Mouse (Mus musculus): ENCODE measurements around the gene Zbtb22. TPM values are rescaled to one million over a fixed set of nuclear protein-coding genes. Genes with fewer than 3 reads are reported as not detected.
A peak's percentile ranks its signal among the peaks of the same experiment; 100 is the strongest.
"Not testable (repeated sequence)": the region's sequence is repeated elsewhere in the genome, so short reads cannot be mapped to it uniquely, and the experiment has no call there.

Gene Zbtb22
- polyA plus RNA-seq, 1 experiment from 2014 or later, result 14.9 TPM

DNA sequence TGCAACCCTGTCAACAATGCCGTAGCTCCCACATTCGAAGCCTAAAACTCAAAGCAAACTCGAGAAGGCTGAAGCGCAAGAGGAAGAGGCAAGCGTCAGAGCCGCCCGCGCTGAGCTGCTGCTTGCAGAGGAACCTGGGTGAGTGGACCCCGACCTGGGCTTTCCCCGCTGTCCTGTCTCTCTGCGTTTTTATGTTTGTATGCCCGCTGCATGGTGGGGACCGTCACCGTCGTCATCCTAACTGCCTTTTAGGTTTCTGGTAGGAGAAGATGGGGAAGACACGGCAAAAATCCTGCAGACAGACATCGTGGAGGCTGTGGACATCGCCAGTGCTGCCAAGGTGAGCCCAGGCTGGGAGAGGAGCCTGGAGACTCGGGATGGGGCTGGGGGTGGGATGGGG lies 25.7 kb downstream of the Zbtb22 start:
- no peak for DNase-seq (ENCODE audit: low spot score)

- DNase-seq (ENCODE audit: low spot score), result no peak
These were observed 27.8 kb downstream of the Zbtb22 start for GRCm38 (mm10) chr17:33943454-33943853.

DNA sequence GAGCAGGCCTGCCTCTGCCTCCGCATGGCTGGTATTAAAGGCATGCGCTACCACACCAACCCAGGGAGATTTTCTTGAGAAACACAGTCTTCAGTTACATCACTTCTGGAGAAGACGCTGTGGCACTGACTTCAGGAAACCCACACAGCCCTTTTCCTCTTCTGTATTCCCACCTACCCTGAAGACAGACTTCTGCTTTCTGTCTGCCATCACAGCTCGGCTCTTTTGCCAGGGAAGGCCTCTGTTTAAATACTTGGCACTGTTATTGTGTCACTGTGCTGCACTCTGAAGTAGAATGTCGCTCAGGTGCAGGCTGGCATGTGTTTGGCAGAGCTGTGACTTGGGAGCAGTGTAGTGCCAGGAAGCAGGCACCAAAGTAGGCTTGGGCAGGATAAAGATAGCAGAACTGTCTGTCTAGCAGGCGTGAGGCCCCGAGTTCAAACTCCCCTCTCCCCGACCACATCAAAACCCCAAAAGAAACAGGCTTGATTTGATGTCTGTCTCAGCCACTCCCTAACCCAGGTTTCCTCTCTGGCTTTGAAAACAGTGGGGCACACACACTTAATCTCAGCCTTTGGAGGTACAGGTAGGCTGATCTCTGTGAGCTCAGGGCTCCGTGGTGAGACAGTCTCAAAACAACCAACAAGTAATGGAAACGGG lies 31.9 kb downstream of the Zbtb22 start:
- DNase-seq (ENCODE audit: low spot score), result peak; percentile 78

GRCm38 (mm10) chr17:33948090-33948904 lies 32.6 kb downstream of the Zbtb22 start:
- no peak for DNase-seq (ENCODE audit: low spot score)

GRCm38 (mm10) chr17:33948905-33949537 lies 33.3 kb downstream of the Zbtb22 start:
- no peak for DNase-seq (ENCODE audit: low spot score)

DNA sequence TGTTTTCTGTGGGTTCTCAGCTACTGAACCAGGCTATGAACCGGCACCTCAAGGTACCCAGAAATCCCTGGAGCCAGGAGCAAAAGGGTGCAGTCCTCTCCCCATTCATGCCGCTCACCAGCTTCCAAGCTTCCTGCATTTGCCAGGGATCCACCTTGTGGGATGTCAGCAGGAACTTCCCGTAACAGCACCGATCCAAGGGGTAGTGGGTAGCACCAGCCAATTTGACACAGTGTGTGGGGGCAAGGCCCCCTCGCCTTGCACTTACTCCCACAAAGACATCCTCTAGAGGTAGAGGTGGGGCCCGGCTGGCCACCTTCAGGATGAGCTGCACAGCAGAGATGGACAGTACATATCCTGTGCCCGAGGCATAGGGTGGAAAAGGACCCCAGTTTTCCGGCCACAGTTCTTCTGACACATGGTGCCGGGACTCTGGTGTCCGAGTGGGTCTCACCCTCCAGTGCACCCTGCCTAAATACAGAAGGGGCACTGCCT lies 34.5 kb downstream of the Zbtb22 start:
- DNase-seq (ENCODE audit: low spot score), result no peak

- DNase-seq (ENCODE audit: low spot score), result peak; percentile 86
These were observed 35.6 kb downstream of the Zbtb22 start, which contains the start of gene B3galt4 for GRCm38 (mm10) chr17:33951021-33951946. Gene B3galt4, minus strand, starts transcription at chr17:33951488.

DNA sequence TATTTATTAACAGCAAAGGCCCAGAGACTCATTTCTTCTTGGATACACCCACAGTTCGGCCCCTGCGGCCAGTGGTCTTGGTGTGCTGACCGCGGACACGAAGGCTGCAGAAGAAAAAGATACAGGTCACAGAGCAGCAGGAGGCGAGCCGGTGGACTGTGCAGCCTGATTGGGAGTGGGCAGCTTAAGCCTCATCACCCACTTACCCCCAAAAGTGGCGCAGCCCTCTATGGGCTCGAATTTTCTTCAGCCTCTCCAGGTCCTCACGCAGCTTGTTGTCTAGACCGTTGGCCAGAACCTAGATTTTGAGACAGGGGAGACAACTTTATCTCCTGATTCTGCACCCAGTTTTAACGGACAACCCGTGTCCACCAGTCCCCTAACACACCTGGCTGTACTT lies 36.3 kb downstream of the Zbtb22 start:
- DNase-seq (ENCODE audit: low spot score), result not testable (repeated sequence)

- no peak for DNase-seq (ENCODE audit: low spot score)
These were observed 37.2 kb downstream of the Zbtb22 start for GRCm38 (mm10) chr17:33952879-33953278.

GRCm38 (mm10) chr17:33953310-33953709 lies 37.6 kb downstream of the Zbtb22 start:
- no peak for DNase-seq (ENCODE audit: low spot score)

DNA sequence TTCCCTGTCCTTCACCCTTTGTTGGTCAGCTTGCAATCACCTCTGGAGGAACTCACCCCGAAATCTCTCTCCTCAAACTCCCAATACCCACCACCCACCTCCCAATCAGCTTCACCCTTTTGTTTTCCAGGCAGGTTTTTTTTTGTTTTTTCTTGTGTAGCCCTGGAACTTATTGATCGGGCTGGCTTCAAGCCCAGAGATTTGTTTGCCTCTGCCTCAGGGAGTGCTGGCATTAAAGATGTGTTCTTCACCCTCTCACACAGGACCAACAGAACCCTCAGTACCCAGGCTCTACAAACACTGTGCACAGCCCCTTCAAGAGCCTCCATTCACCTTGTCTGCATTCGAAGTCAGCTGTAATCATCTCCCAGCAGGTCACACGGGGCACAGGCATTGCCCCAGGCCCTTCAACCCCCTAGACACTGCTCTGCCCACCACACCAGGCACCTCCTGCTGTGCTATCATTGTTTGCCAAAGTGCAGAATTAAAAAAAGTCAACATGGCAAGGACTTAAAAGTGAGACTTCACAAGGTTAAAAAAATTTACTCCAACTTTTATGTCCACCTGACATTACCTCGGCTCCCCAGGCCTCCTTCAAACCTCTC lies 38.4 kb downstream of the Zbtb22 start:
- DNase-seq (ENCODE audit: low spot score), result no peak

DNA sequence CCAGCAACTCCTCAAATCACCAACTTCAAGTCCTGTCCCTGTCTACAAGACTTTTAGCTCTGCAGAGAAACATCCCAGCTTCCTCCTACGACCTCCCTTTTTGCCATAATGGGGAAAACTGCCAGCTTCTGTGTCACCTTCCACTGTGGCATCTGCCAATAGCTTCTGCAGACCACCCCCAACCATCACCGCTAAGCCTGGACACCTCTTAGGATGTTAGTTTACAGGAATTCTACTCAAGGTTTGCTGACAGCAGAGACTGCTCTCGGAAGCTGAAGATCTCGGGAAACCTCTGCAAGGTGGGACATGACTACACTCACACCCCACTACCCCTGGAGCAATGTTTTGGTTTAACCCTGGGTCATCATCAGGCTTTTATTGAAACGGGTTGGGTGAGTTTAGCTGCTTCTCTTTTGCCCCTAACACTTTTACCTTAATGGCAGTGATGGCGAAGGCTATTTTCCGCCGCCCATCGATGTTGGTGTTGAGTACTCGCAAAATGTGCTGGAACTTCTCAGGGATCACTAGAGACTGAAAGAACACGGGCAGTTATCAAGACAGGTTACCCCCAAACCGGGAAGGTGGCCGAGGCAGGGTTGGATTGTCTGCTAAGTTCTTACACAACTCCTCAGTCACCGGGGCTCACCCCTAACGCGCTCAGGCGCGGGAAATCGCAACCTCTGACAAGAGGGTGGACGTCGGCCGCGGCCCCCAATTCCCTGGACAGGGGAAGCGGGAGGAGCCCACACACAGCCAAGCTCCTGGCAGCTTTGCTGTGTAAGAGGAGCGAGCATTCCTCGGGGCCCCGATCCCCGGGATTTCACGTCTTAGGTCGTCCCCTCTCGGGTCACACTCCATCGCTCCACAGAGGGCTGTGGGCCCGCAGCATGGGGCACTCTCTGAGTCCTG lies 39.2 kb downstream of the Zbtb22 start:
- no peak for DNase-seq (ENCODE audit: low spot score)

DNA sequence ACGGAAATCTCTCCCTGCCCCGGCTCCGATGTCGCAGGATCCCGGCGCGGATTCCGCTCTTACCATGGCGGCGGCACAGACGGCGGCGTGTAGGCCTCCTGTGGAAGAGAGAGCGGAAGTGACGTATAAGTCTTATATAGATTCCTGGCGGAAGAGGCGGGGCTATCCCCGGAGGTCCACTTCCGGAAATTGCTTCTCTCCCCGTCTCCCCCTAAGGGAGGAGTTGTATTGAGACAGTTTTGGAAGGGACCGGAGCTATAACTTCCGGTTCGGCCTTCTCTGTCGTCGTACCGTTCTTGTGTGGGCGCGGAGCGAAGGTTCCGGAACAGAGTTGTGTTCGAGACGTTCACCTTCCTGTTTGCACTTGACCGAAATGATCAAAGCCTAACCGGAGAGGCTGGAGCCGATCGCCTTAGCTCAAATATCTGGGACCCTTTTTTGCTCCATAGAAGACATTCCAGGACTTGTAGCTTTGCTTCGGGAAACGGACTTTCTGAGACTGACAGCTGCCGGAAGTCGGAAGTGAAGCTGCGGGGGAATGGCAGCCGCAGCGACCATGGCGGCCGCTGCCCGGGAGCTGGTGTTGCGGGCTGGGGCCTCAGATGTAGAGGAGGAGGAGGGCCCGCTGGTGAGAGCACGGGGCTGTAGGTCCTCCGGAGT lies 40.0 kb downstream of the Zbtb22 start, which contains the start of the genes Vps52 and Rps18:
Vps52 (plus strand) TSS at position 258 of the 660 bp plus-strand sequence.
Rps18 (minus strand) TSS at position 447 of the 660 bp plus-strand sequence.
- DNase-seq (ENCODE audit: low spot score), result peak; percentile 98

DNA sequence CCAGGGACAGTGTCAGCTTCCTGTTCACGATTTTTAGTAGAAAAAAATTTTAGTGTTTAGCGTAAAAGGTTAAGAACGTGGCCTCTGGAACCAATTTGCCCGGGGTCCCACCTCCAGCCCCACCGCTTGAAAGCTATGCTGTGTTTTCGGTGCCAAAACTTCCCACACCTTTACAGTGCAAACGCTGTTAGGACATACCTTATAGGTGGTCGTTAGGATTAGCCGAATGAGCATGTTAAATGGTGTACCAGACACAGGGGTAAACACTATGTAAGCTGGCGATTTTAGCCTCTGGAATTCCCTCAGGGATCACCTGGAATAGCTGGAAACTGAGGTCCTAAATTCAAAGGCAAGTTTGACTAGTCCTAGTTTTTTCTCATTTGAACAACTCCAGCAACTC lies 40.6 kb downstream of the Zbtb22 start:
- DNase-seq (ENCODE audit: low spot score), result no peak

DNA sequence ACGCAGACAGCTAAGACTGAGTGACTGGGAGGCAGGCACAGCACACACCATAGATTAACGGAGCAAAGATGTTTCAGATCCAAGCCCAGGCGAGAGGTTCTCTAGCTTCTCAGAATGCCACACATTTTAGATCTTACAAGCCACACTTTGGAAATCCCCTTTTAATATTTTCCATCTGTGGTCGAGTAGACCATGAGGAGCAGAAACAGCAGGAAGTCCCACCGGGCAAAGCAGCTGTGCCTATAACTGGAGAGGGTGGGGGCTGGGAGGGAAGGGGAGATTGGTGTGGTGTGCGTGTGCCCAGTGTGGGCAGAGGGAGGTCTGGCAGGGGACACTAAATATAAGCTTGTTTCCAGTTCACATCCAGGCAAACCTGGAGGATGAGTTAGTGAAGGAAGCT lies 41.8 kb downstream of the Zbtb22 start:
- no peak for DNase-seq (ENCODE audit: low spot score)

DNA sequence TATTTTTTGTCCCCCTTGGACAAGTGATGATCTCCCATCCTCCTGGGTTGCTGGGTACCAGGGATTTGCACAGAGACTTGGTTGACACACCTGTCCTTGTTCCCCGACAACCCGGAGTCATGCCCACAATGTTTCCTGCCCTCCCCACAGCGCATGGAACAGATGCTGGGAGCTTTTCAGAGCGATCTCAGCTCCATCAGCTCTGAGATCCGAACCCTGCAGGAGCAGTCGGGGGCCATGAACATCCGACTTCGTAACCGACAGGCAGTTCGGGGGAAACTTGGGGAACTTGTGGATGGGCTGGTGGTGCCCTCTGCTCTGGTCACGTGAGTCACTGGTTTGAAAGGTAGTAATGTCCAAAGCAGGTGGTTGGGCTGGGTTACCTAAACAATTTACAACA lies 42.7 kb downstream of the Zbtb22 start:
- DNase-seq (ENCODE audit: low spot score), result no peak

DNA sequence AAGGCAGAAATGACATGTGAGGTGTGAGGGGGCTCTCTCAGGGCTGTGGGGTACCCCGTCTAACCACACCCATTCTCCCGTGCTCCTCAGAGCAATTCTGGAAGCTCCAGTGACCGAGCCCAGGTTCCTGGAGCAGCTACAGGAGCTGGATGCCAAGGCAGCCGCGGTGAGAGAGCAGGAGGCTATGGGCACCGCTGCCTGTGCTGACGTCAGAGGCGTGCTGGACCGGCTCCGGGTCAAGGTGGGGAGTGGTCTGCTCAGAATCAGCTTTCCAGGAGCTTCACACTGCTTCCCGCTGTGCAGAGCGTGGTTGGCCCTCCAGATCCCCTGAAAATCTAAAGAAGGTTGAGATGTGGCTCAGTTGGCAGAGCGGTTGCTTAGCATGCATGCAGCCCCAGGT lies 43.4 kb downstream of the Zbtb22 start:
- DNase-seq (ENCODE audit: low spot score), result no peak

- DNase-seq (ENCODE audit: low spot score), result no peak
These were observed 44.2 kb downstream of the Zbtb22 start for GRCm38 (mm10) chr17:33959948-33960347.

- DNase-seq (ENCODE audit: low spot score), result no peak
These were observed 47.2 kb downstream of the Zbtb22 start for GRCm38 (mm10) chr17:33962876-33963275.

Data from thymus, postnatal 0 days (tissue).